Mouse (Mus musculus) gastrocnemius, adult 18-20 months (tissue): ENCODE data around the gene Trpc4ap. TPM values are rescaled to one million over a fixed set of nuclear protein-coding genes. Genes with fewer than 3 reads are reported as not detected.
"Not testable (repeated sequence)": the region's sequence is repeated elsewhere in the genome, so short reads cannot be mapped to it uniquely, and the experiment has no call there.

Source experiments
- DNase-seq: peaks from one replicate; pipeline ENCODE4 v3.0.0; 2021; ENCODE audit warnings: low spot score
- microRNA-seq: library from miRNA; unstranded; fragments of <30 nt; microRNA quantifications from one replicate; pipeline ENCODE4 v1.2.0, GENCODE M21; 2021
- total RNA-seq, 2 experiments: library from RNA; stranded (reverse); gene quantifications; 2 replicates each; pipeline ENCODE4 v1.2.3; 2021

Gene Trpc4ap
- total RNA-seq, 2 experiments from 2014 or later, result 96.6 to 99.0 TPM

GRCm38 (mm10) chr2:155613953-155614352, 78.2 kb downstream of the Trpc4ap start:
- DNase-seq, result no peak

- peak; percentile 56 for DNase-seq
Measured at GRCm38 (mm10) chr2:155613326-155613755, 78.8 kb downstream of the Trpc4ap start.

GRCm38 (mm10) chr2:155611834-155612550, 80.2 kb downstream of the Trpc4ap start:
- no peak for DNase-seq

GRCm38 (mm10) chr2:155610978-155611377, 81.2 kb downstream of the Trpc4ap start, which contains the start of gene Myh7b:
Gene Myh7b, plus strand, starts transcription at chr2:155611212.
- DNase-seq, result no peak

GRCm38 (mm10) chr2:155606360-155606759, 85.8 kb downstream of the Trpc4ap start:
- no peak for DNase-seq

- DNase-seq, result not testable (repeated sequence)
Measured at GRCm38 (mm10) chr2:155605236-155605589, 87.0 kb downstream of the Trpc4ap start.

GRCm38 (mm10) chr2:155604560-155605235, 87.5 kb downstream of the Trpc4ap start:
- DNase-seq, result no peak

GRCm38 (mm10) chr2:155603707-155604106, 88.5 kb downstream of the Trpc4ap start:
- DNase-seq, result no peak

GRCm38 (mm10) chr2:155595516-155595915, 96.7 kb downstream of the Trpc4ap start:
- DNase-seq, result no peak

- no peak for DNase-seq
Measured at GRCm38 (mm10) chr2:155592854-155593283, 99.3 kb downstream of the Trpc4ap start.

GRCm38 (mm10) chr2:155592137-155592853, 99.9 kb downstream of the Trpc4ap start, which contains the start of gene Gss:
Gene Gss, minus strand, starts transcription at chr2:155592810.
- DNase-seq, result peak; percentile 99

- DNase-seq, result no peak
Measured at GRCm38 (mm10) chr2:155591676-155592075, 100.5 kb downstream of the Trpc4ap start.

- no peak for DNase-seq
Measured at GRCm38 (mm10) chr2:155590876-155591275, 101.3 kb downstream of the Trpc4ap start.

GRCm38 (mm10) chr2:155589521-155589920, 102.7 kb downstream of the Trpc4ap start:
- no peak for DNase-seq

GRCm38 (mm10) chr2:155588136-155588535, 104.0 kb downstream of the Trpc4ap start:
- DNase-seq, result no peak

- DNase-seq, result no peak
Measured at GRCm38 (mm10) chr2:155585486-155585885, 106.7 kb downstream of the Trpc4ap start.

GRCm38 (mm10) chr2:155585082-155585481, 107.1 kb downstream of the Trpc4ap start:
- DNase-seq, result no peak

Small RNAs within 50 kb of the gene (microRNA-seq; reads per million reads assigned to microRNA genes)
- 107 reads per million, percentile 61 among the genes with 10 or more reads in this experiment for gene Mir499

Other genes with a start within 250 kb of the Trpc4ap start
- gene Ncoa6, start 218.5 kb downstream of the Trpc4ap start, total RNA-seq, result 10 to 100 TPM; 11.6 to 11.8 TPM
- gene Acss2, start 174.4 kb downstream of the Trpc4ap start, total RNA-seq, result 10 to 100 TPM; 24.7 to 47.8 TPM
- gene Ggt7, start 174.1 kb downstream of the Trpc4ap start, total RNA-seq, result 1 to 10 TPM; 1.1 to 1.4 TPM
- 1 to 10 TPM; 5.2 to 6.2 TPM for gene Gss, start 99.6 kb downstream of the Trpc4ap start, total RNA-seq
- 1 to 10 TPM; 4.5 to 7.3 TPM for gene Myh7b, start 81.2 kb downstream of the Trpc4ap start, total RNA-seq
- 1 to 10 TPM; 4.3 to 4.9 TPM for gene Edem2, start 37.1 kb upstream of the Trpc4ap start, total RNA-seq
- not detected for gene Gm17581, start 43.5 kb upstream of the Trpc4ap start, total RNA-seq
- gene Procr, start 58.7 kb upstream of the Trpc4ap start, total RNA-seq, result 1 to 10 TPM; 6.8 to 7.9 TPM
- gene Mmp24, start 83.0 kb upstream of the Trpc4ap start, total RNA-seq, result not detected
- gene BC029722, start 127.0 kb upstream of the Trpc4ap start, total RNA-seq, result 10 to 100 TPM; 27.8 to 29.5 TPM
- gene Eif6, start 134.5 kb upstream of the Trpc4ap start, total RNA-seq, result 10 to 100 TPM; 43.4 to 45.4 TPM
- gene Fam83c, start 142.5 kb upstream of the Trpc4ap start, total RNA-seq, result not detected
- gene Uqcc1, start 237.9 kb upstream of the Trpc4ap start, total RNA-seq, result 100 to 1,000 TPM; 155 to 182 TPM
- gene Gm15557, start 248.3 kb upstream of the Trpc4ap start, total RNA-seq, result not detected